Mouse (Mus musculus): ENCODE data around the gene Rimbp2.

- TF ChIP-seq GATA1 (IDR thresholded peaks at IDR 0.05; ENCODE audit: low read length) (no peak), TAL1 (IDR thresholded peaks at IDR 0.05; ENCODE audit: low read length) (no peak)
Observed at GRCm38 (mm10) chr5:128847806-128848205, 105.5 kb downstream of the Rimbp2 start.
